Mouse (Mus musculus) heart, embryonic 11.5 days (tissue): ENCODE measurements around the gene Pafah1b2. TPM values are rescaled to one million over a fixed set of nuclear protein-coding genes. Genes with fewer than 3 reads are reported as not detected.

ENCODE experiments used
- ATAC-seq: fragments of 200-750 bp; cut with Nextera tagmentation; replicated peaks from 2 replicates; pipeline ENCODE4 v1.8.0; 2017; ENCODE audit warnings: moderate library complexity; ENCODE audit not compliant: insufficient number of reproducible peaks, low FRiP score, low TSS enrichment
- H3K27ac ChIP-seq: fragments of 300-500 bp; sonication (generic); 2 replicates; pipeline ENCODE4 v1.5.1; 2014; ENCODE audit warnings: mild to moderate bottlenecking, low read depth, low read length
- H3K27me3 ChIP-seq: fragments of 300-500 bp; sonication (generic); 2 replicates; pipeline ENCODE4 v1.6.1; 2014; ENCODE audit warnings: mild to moderate bottlenecking, low read length, mixed read lengths; ENCODE audit not compliant: control insufficient read depth, insufficient read depth
- H3K36me3 ChIP-seq: fragments of 300-500 bp; sonication (generic); 2 replicates; pipeline ENCODE4 v1.6.1; 2014; ENCODE audit warnings: mild to moderate bottlenecking, low read length, moderate library complexity, mixed read lengths; ENCODE audit not compliant: control insufficient read depth, insufficient read depth
- H3K4me1 ChIP-seq: fragments of 300-500 bp; sonication (generic); 2 replicates; pipeline ENCODE4 v1.6.1; 2014; ENCODE audit warnings: low read length; ENCODE audit not compliant: control insufficient read depth, insufficient read depth
- H3K4me2 ChIP-seq: fragments of 300-500 bp; sonication (generic); 2 replicates; pipeline ENCODE4 v1.6.1; 2014; ENCODE audit warnings: mild to moderate bottlenecking, moderate library complexity
- H3K4me3 ChIP-seq: fragments of 300-500 bp; sonication (generic); 2 replicates; pipeline ENCODE4 v1.5.1; 2014; ENCODE audit warnings: low read depth, low read length
- H3K9ac ChIP-seq: fragments of 300-500 bp; sonication (generic); 2 replicates; pipeline ENCODE4 v1.6.1; 2014; ENCODE audit warnings: mild to moderate bottlenecking, low read depth, low read length, moderate library complexity
- H3K9me3 ChIP-seq: fragments of 300-500 bp; sonication (generic); replicated peaks from 2 replicates; pipeline ENCODE4 v1.6.1; 2016; ENCODE audit warnings: low read length; ENCODE audit not compliant: control insufficient read depth
- WGBS: fragments of 180-500 bp; shearing (Covaris S2); extraction: QIAGEN DNeasy Blood & Tissue Kit; methylation state at CpG from one replicate; pipeline ENCODE4 v1.1.7; 2014; ENCODE audit not compliant: insufficient replicate concordance; 5-methylcytosine and 5-hydroxymethylcytosine counted together
- polyA plus RNA-seq: library from polyadenylated mRNA; unstranded; fragments of >200 nt; fragmentation: Nextera tagmentation; extraction: Ambion mirVana; gene quantifications from 2 replicates; pipeline ENCODE4 v1.2.1, GENCODE M21; 2014

Gene Pafah1b2
- polyA plus RNA-seq, 1 experiment from 2014 or later, result 155 TPM

GRCm38 (mm10) chr9:45980611-45981010 is 31.9 kb downstream of the Pafah1b2 start:
- Histone ChIP-seq H3K4me1 (peaks cover 11% of the 10 kb centered on the region), H3K9ac (no peak overlapping the region), H3K36me3 (no peaks in the 10 kb centered on the region), H3K9me3 (no peaks in the 10 kb centered on the region), H3K27ac (no peak overlapping the region), H3K27me3 (no peaks in the 10 kb centered on the region), H3K4me2 (no peak overlapping the region), H3K4me3 (no peak overlapping the region)
- no peak for ATAC-seq
- 85% methylated on average over 1 of the region's 1 CpGs for WGBS

GRCm38 (mm10) chr9:45979778-45980177 is 32.7 kb downstream of the Pafah1b2 start:
- H3K4me3 ChIP-seq, result no peak overlapping the region
- no peak overlapping the region for H3K4me2 ChIP-seq
- ATAC-seq, result no peak
- WGBS, result 91% methylated on average over 2 of the region's 2 CpGs
- no peaks in the 10 kb centered on the region for H3K9me3 ChIP-seq
- peaks cover 11% of the 10 kb centered on the region for H3K4me1 ChIP-seq
- H3K9ac ChIP-seq, result no peak overlapping the region
- H3K36me3 ChIP-seq, result peaks cover 6% of the 10 kb centered on the region
- H3K27ac ChIP-seq, result no peak overlapping the region
- no peaks in the 10 kb centered on the region for H3K27me3 ChIP-seq

- Histone ChIP-seq H3K4me2 (no peak overlapping the region), H3K4me3 (no peak overlapping the region), H3K9ac (no peak overlapping the region), H3K27me3 (no peaks in the 10 kb centered on the region), H3K36me3 (peaks cover 20% of the 10 kb centered on the region), H3K9me3 (no peaks in the 10 kb centered on the region), H3K27ac (no peak overlapping the region), H3K4me1 (no peaks in the 10 kb centered on the region; the same call in 1 of the 2 replicates)
- WGBS, result 88% methylated on average over 2 of the region's 2 CpGs
- ATAC-seq, result no peak
Observed at GRCm38 (mm10) chr9:45976884-45977283, 35.6 kb downstream of the Pafah1b2 start.

GRCm38 (mm10) chr9:45963577-45963976 is 48.9 kb downstream of the Pafah1b2 start:
- no peak overlapping the region for H3K4me3 ChIP-seq
- no peak overlapping the region for H3K27ac ChIP-seq
- H3K27me3 ChIP-seq, result no peaks in the 10 kb centered on the region
- no peak overlapping the region for H3K4me2 ChIP-seq
- ATAC-seq, result no peak
- H3K9ac ChIP-seq, result no peak overlapping the region
- no peaks in the 10 kb centered on the region for H3K9me3 ChIP-seq
- 84% methylated on average over 6 of the region's 6 CpGs for WGBS
- H3K36me3 ChIP-seq, result peaks cover 18% of the 10 kb centered on the region; the same call in 1 of the 2 replicates
- peaks cover 8% of the 10 kb centered on the region; the same call in 1 of the 2 replicates for H3K4me1 ChIP-seq

- H3K27me3 ChIP-seq, result no peaks in the 10 kb centered on the region
- no peak overlapping the region for H3K9ac ChIP-seq
- ATAC-seq, result no peak
- 75% methylated on average over 2 of the region's 2 CpGs for WGBS
- no peak overlapping the region for H3K27ac ChIP-seq
- no peak overlapping the region for H3K4me2 ChIP-seq
- peaks cover 8% of the 10 kb centered on the region; the same call in 1 of the 2 replicates for H3K4me1 ChIP-seq
- peaks cover 14% of the 10 kb centered on the region; the same call in 1 of the 2 replicates for H3K36me3 ChIP-seq
- H3K4me3 ChIP-seq, result no peak overlapping the region
- H3K9me3 ChIP-seq, result no peaks in the 10 kb centered on the region
Observed at GRCm38 (mm10) chr9:45961855-45962254, 50.6 kb downstream of the Pafah1b2 start.

- H3K36me3 ChIP-seq, result peaks cover 8% of the 10 kb centered on the region; the same call in 1 of the 2 replicates
- H3K9me3 ChIP-seq, result no peaks in the 10 kb centered on the region
- H3K27ac ChIP-seq, result no peak overlapping the region
- 81% methylated on average over 7 of the region's 7 CpGs for WGBS
- H3K27me3 ChIP-seq, result no peaks in the 10 kb centered on the region
- H3K4me2 ChIP-seq, result no peak overlapping the region
- H3K9ac ChIP-seq, result no peak overlapping the region
- H3K4me1 ChIP-seq, result peaks cover 8% of the 10 kb centered on the region; the same call in 1 of the 2 replicates
- no peak for ATAC-seq
- no peak overlapping the region for H3K4me3 ChIP-seq
Observed at GRCm38 (mm10) chr9:45959661-45960060, 52.8 kb downstream of the Pafah1b2 start.

- Histone ChIP-seq H3K27ac (0 out of 2 replicates have a peak overlapping the region, but pooled peaks have one; percentile 2), H3K4me2 (no peak overlapping the region), H3K9ac (no peak overlapping the region), H3K4me3 (no peak overlapping the region), H3K27me3 (no peaks in the 10 kb centered on the region), H3K36me3 (0 out of 2 replicates have a peak, but pooled peaks cover 5% of the 10 kb centered on the region), H3K4me1 (peaks cover 10% of the 10 kb centered on the region), H3K9me3 (no peaks in the 10 kb centered on the region)
- ATAC-seq, result no peak
- 56% methylated on average over 4 of the region's 4 CpGs for WGBS
Observed at GRCm38 (mm10) chr9:45958851-45959250, 53.6 kb downstream of the Pafah1b2 start.

GRCm38 (mm10) chr9:45958023-45958670 is 54.3 kb downstream of the Pafah1b2 start:
- H3K36me3 ChIP-seq, result 0 out of 2 replicates have a peak, but pooled peaks cover 3% of the 10 kb centered on the region
- no peak overlapping the region for H3K9ac ChIP-seq
- no peak overlapping the region for H3K27ac ChIP-seq
- no peak overlapping the region for H3K4me3 ChIP-seq
- 64% methylated on average over 7 of the region's 7 CpGs for WGBS
- H3K9me3 ChIP-seq, result no peaks in the 10 kb centered on the region
- no peak overlapping the region for H3K4me2 ChIP-seq
- H3K27me3 ChIP-seq, result no peaks in the 10 kb centered on the region
- peaks cover 11% of the 10 kb centered on the region for H3K4me1 ChIP-seq
- no peak for ATAC-seq
